11 mouse cellular contexts compared by ENCODE assay signal in genomic region chr16:56501513-56501912, GRCm38 (mm10). TPM values are rescaled to one million over a fixed set of nuclear protein-coding genes. Genes with fewer than 3 reads are reported as not detected.
DNase-seq lines count a peak whose midpoint lies in the region; ATAC-seq and TF ChIP-seq lines count a peak whose summit lies in the region.
"Had no signal": no experiment of that assay in that cellular context is flagged by ENCODE, and none has a peak within 500 bp of the region (broad histone marks: within the 10 kb centered on the region; RNA-seq: fewer than 3 reads in every experiment).

No protein-coding gene starts in this region.

- H3K9me3 ChIP-seq in forebrain, embryonic 13.5 days (replicated peaks), result no peaks in the 10 kb centered on the region
- H3K9me3 ChIP-seq in forebrain, postnatal 0 days (ENCODE audit: low read length), result no peaks in the 10 kb centered on the region
- H3K9me3 ChIP-seq in heart, embryonic 16.5 days (replicated peaks; ENCODE audit: control insufficient read depth, low read length), result no peaks in the 10 kb centered on the region
- H3K9me3 ChIP-seq in neural tube, embryonic 15.5 days (replicated peaks), result no peaks in the 10 kb centered on the region
- H3K9me3 ChIP-seq: neural tube, embryonic 12.5 days had no signal

- POLR2A ChIA-PET in Patski (lab: Charles Lee), result no interaction called here

- 63% methylated on average over 2 of the region's 2 CpGs for WGBS in forebrain, embryonic 13.5 days
- WGBS in forebrain, postnatal 0 days, result 34% methylated on average over 2 of the region's 2 CpGs
- WGBS in heart, embryonic 16.5 days, result 52% methylated on average over 2 of the region's 2 CpGs
- WGBS in neural tube, embryonic 15.5 days, result 68% methylated on average over 2 of the region's 2 CpGs

- H3K9ac ChIP-seq in forebrain, embryonic 13.5 days, result no peak overlapping the region
- no peak overlapping the region for H3K9ac ChIP-seq in forebrain, postnatal 0 days
- H3K9ac ChIP-seq in heart, embryonic 16.5 days (ENCODE audit: low read length), result no peak overlapping the region
- H3K9ac ChIP-seq in neural tube, embryonic 15.5 days (replicated peaks), result no peak overlapping the region
- H3K9ac ChIP-seq: liver, embryonic 14.5 days; neural tube, embryonic 12.5 days had no signal

- no peak overlapping the region for H3K27ac ChIP-seq in forebrain, embryonic 13.5 days
- H3K27ac ChIP-seq in forebrain, postnatal 0 days (ENCODE audit: low read depth, low read length), result no peak overlapping the region
- H3K27ac ChIP-seq in heart, embryonic 16.5 days (ENCODE audit: low read length), result no peak overlapping the region
- no peak overlapping the region for H3K27ac ChIP-seq in neural tube, embryonic 15.5 days (replicated peaks)
- H3K27ac ChIP-seq: liver, embryonic 14.5 days; neural tube, embryonic 12.5 days had no signal

- no peaks in the 10 kb centered on the region for H3K4me1 ChIP-seq in forebrain, embryonic 13.5 days
- no peaks in the 10 kb centered on the region for H3K4me1 ChIP-seq in forebrain, postnatal 0 days (ENCODE audit: insufficient read depth)
- no peaks in the 10 kb centered on the region for H3K4me1 ChIP-seq in heart, embryonic 16.5 days (ENCODE audit: control insufficient read depth, insufficient read depth, low read length)
- H3K4me1 ChIP-seq in neural tube, embryonic 15.5 days, result 0 out of 2 replicates have a peak, but pooled peaks cover 2% of the 10 kb centered on the region
- H3K4me1 ChIP-seq: neural tube, embryonic 12.5 days had no signal

- H3K27me3 ChIP-seq in forebrain, embryonic 13.5 days, result no peaks in the 10 kb centered on the region
- H3K27me3 ChIP-seq in forebrain, postnatal 0 days (ENCODE audit: insufficient read depth, low read length), result no peaks in the 10 kb centered on the region
- no peaks in the 10 kb centered on the region for H3K27me3 ChIP-seq in Patski
- no peaks in the 10 kb centered on the region for H3K27me3 ChIP-seq in heart, embryonic 16.5 days (ENCODE audit: control insufficient read depth, insufficient read depth, low read length)
- H3K27me3 ChIP-seq in neural tube, embryonic 15.5 days (replicated peaks), result no peaks in the 10 kb centered on the region
- H3K27me3 ChIP-seq: neural tube, embryonic 12.5 days had no signal

- CTCF ChIA-PET in Patski (lab: Charles Lee), result interaction anchor here (1.0 to 1.1 kb wide), 2 partner anchors 9 to 75 kb away, joined by 4 read pairs; no protein-coding TSS in a partner anchor

- H3K36me3 ChIP-seq in forebrain, embryonic 13.5 days (ENCODE audit: poor library complexity, severe bottlenecking), result no peaks in the 10 kb centered on the region
- no peaks in the 10 kb centered on the region for H3K36me3 ChIP-seq in forebrain, postnatal 0 days (ENCODE audit: insufficient read depth)
- no peaks in the 10 kb centered on the region for H3K36me3 ChIP-seq in heart, embryonic 16.5 days (ENCODE audit: control insufficient read depth, insufficient read depth)
- H3K36me3 ChIP-seq in neural tube, embryonic 15.5 days, result no peaks in the 10 kb centered on the region
- H3K36me3 ChIP-seq: neural tube, embryonic 12.5 days had no signal

- TF ChIP-seq CTCF in forebrain, postnatal 0 days (IDR thresholded peaks at IDR 0.05; ENCODE audit: low read depth), result no peak
- no peak for TF ChIP-seq CTCF in Patski (IDR thresholded peaks at IDR 0.05)

- no peak overlapping the region for H3K4me3 ChIP-seq in forebrain, embryonic 13.5 days
- no peak overlapping the region for H3K4me3 ChIP-seq in forebrain, postnatal 0 days (ENCODE audit: low read depth, low read length)
- no peak overlapping the region for H3K4me3 ChIP-seq in heart, embryonic 16.5 days (ENCODE audit: low read length)
- H3K4me3 ChIP-seq in neural tube, embryonic 15.5 days (replicated peaks), result no peak overlapping the region
- H3K4me3 ChIP-seq: neural tube, embryonic 12.5 days had no signal

- DNase-seq in forebrain, postnatal 0 days, result no peak
- DNase-seq in Patski (ENCODE audit: low read depth, low spot score), result peak; percentile 68
- DNase-seq in kidney, postnatal 25 days, result peak; percentile 70
- no peak for DNase-seq in layer of hippocampus, adult 9-10 months (ENCODE audit: low spot score)
- no peak for DNase-seq in urinary bladder, adult 2 months (ENCODE audit: low spot score)

- ATAC-seq in forebrain, embryonic 13.5 days, result peak; percentile 59; the same call in 1 of the 2 replicates
- ATAC-seq in forebrain, postnatal 0 days, result no peak
- ATAC-seq in Patski, result peak; percentile 71
- ATAC-seq in heart, embryonic 16.5 days (replicated peaks; ENCODE audit: extremely low read depth, insufficient read depth, low FRiP score), result peak; percentile 75
- ATAC-seq in neural tube, embryonic 15.5 days (ENCODE audit: low FRiP score), result no peak
- ATAC-seq: CD4-positive, CD25-positive, alpha-beta regulatory T cell, adult 4 months had no signal

- in situ Hi-C loops in Patski (cut with MboI; ENCODE audit: low pct_unique_long_range_greater_than_20kb), result loop anchor here (10.0 kb wide), 1 partner anchor 173 kb away; no protein-coding TSS in a partner anchor

- no peak overlapping the region for H3K4me2 ChIP-seq in forebrain, embryonic 13.5 days
- H3K4me2 ChIP-seq in forebrain, postnatal 0 days (ENCODE audit: low read depth), result no peak overlapping the region
- H3K4me2 ChIP-seq in heart, embryonic 16.5 days (ENCODE audit: low read depth, low read length), result no peak overlapping the region
- no peak overlapping the region for H3K4me2 ChIP-seq in neural tube, embryonic 15.5 days
- H3K4me2 ChIP-seq: neural tube, embryonic 12.5 days had no signal

RNA-seq across cellular contexts. Expression of gene Abi3bp, which starts 23.8 kb away (rescaled TPM):
- 0.21 and 0.22 TPM in 2 replicates for polyA plus RNA-seq in forebrain, embryonic 13.5 days (2015; fragmentation: Nextera tagmentation; extraction: Ambion mirVana)
- total RNA-seq in forebrain, postnatal 0 days (2014; rRNA removed), result 0.54 and 1.2 TPM in 2 replicates
- 0.54 and 0.64 TPM in 2 replicates for polyA plus RNA-seq in forebrain, postnatal 0 days (2015; fragmentation: Nextera tagmentation; extraction: Ambion mirVana)
- polyA plus RNA-seq in Patski (2021), result 21.2 TPM
- 5.8 and 6.0 TPM in 2 replicates for polyA plus RNA-seq in heart, embryonic 16.5 days (2015; fragmentation: Nextera tagmentation; extraction: Ambion mirVana)
- 2.2 and 2.8 TPM in 2 replicates for polyA plus RNA-seq in neural tube, embryonic 15.5 days (2015; fragmentation: Nextera tagmentation; extraction: Ambion mirVana)
- polyA plus RNA-seq in urinary bladder, adult 2 months (2012; rRNA removed), result 31.1 and 35.7 TPM in 2 replicates

Comparison
In these comparisons a context has a peak if more than half of its experiments do, and no peak if none do; other contexts are left out.
1. ATAC-seq: peak in forebrain, embryonic 13.5 days (single experiment), Patski (single experiment) and heart, embryonic 16.5 days (single experiment); none in forebrain, postnatal 0 days (single experiment) and neural tube, embryonic 15.5 days (single experiment).
2. DNase-seq: peak in Patski (single experiment) and kidney, postnatal 25 days (2 of 2); none in forebrain, postnatal 0 days (single experiment), layer of hippocampus, adult 9-10 months (single experiment) and urinary bladder, adult 2 months (single experiment).